Mouse (Mus musculus): ENCODE data around the gene Slit1. TPM values are rescaled to one million over a fixed set of nuclear protein-coding genes. Genes with fewer than 3 reads are reported as not detected.

Slit1 gene
- polyA plus RNA-seq, 1 experiment from 2014 or later = 0.14 TPM

GRCm38 (mm10) chr19:41685453-41686086 is 57.9 kb downstream of the Slit1 start:
- no peak for ATAC-seq (ENCODE audit: low read depth)
- H3K27ac ChIP-seq (ENCODE audit: low read length) = no peak overlapping the region
- no peaks in the 10 kb centered on the region for H3K27me3 ChIP-seq (ENCODE audit: control insufficient read depth, insufficient read depth, low read depth, low read length)
- no peaks in the 10 kb centered on the region for H3K4me1 ChIP-seq (replicated peaks; ENCODE audit: control insufficient read depth, insufficient read depth, low read length)
- no peaks in the 10 kb centered on the region for H3K9me3 ChIP-seq (ENCODE audit: control insufficient read depth, low read length)
- H3K4me2 ChIP-seq (ENCODE audit: low read depth, low read length) = no peak overlapping the region
- 67% methylated on average over 13 of the region's 13 CpGs for WGBS
- H3K9ac ChIP-seq (ENCODE audit: low read length) = no peak overlapping the region
- H3K36me3 ChIP-seq (ENCODE audit: control insufficient read depth, insufficient read depth, low read length) = no peaks in the 10 kb centered on the region
- no peak overlapping the region for H3K4me3 ChIP-seq (ENCODE audit: low read length)

GRCm38 (mm10) chr19:41684874-41685273 is 58.6 kb downstream of the Slit1 start:
- Histone ChIP-seq H3K9ac (ENCODE audit: low read length) (no peak overlapping the region), H3K4me2 (ENCODE audit: low read depth, low read length) (no peak overlapping the region), H3K36me3 (ENCODE audit: control insufficient read depth, insufficient read depth, low read length) (no peaks in the 10 kb centered on the region), H3K9me3 (ENCODE audit: control insufficient read depth, low read length) (0 out of 2 replicates have a peak, but pooled peaks cover 2% of the 10 kb centered on the region), H3K4me1 (replicated peaks; ENCODE audit: control insufficient read depth, insufficient read depth, low read length) (no peaks in the 10 kb centered on the region), H3K4me3 (ENCODE audit: low read length) (no peak overlapping the region), H3K27ac (ENCODE audit: low read length) (no peak overlapping the region), H3K27me3 (ENCODE audit: control insufficient read depth, insufficient read depth, low read depth, low read length) (no peaks in the 10 kb centered on the region)
- no peak for ATAC-seq (ENCODE audit: low read depth)
- 58% methylated on average over 1 of the region's 1 CpGs for WGBS

- no peak for ATAC-seq (ENCODE audit: low read depth)
- WGBS = 73% methylated on average over 1 of the region's 1 CpGs
- Histone ChIP-seq H3K4me1 (replicated peaks; ENCODE audit: control insufficient read depth, insufficient read depth, low read length) (no peaks in the 10 kb centered on the region), H3K9ac (ENCODE audit: low read length) (no peak overlapping the region), H3K9me3 (ENCODE audit: control insufficient read depth, low read length) (0 out of 2 replicates have a peak, but pooled peaks cover 2% of the 10 kb centered on the region), H3K36me3 (ENCODE audit: control insufficient read depth, insufficient read depth, low read length) (no peaks in the 10 kb centered on the region), H3K4me3 (ENCODE audit: low read length) (no peak overlapping the region), H3K4me2 (ENCODE audit: low read depth, low read length) (no peak overlapping the region), H3K27ac (ENCODE audit: low read length) (no peak overlapping the region), H3K27me3 (ENCODE audit: control insufficient read depth, insufficient read depth, low read depth, low read length) (no peaks in the 10 kb centered on the region)
These were observed 59.5 kb downstream of the Slit1 start for GRCm38 (mm10) chr19:41683951-41684350.

- Histone ChIP-seq H3K9ac (ENCODE audit: low read length) (no peak overlapping the region), H3K4me1 (replicated peaks; ENCODE audit: control insufficient read depth, insufficient read depth, low read length) (no peaks in the 10 kb centered on the region), H3K9me3 (ENCODE audit: control insufficient read depth, low read length) (0 out of 2 replicates have a peak, but pooled peaks cover 2% of the 10 kb centered on the region), H3K36me3 (ENCODE audit: control insufficient read depth, insufficient read depth, low read length) (no peaks in the 10 kb centered on the region), H3K27me3 (ENCODE audit: control insufficient read depth, insufficient read depth, low read depth, low read length) (no peaks in the 10 kb centered on the region), H3K27ac (ENCODE audit: low read length) (no peak overlapping the region), H3K4me3 (ENCODE audit: low read length) (no peak overlapping the region), H3K4me2 (ENCODE audit: low read depth, low read length) (no peak overlapping the region)
- WGBS = 80% methylated on average over 1 of the region's 1 CpGs
- ATAC-seq (ENCODE audit: low read depth) = no peak
These were observed 63.2 kb downstream of the Slit1 start for GRCm38 (mm10) chr19:41680267-41680666.

GRCm38 (mm10) chr19:41679028-41679427 is 64.4 kb downstream of the Slit1 start:
- H3K9ac ChIP-seq (ENCODE audit: low read length) = no peak overlapping the region
- no peak for ATAC-seq (ENCODE audit: low read depth)
- WGBS = 20% methylated on average over 15 of the region's 15 CpGs
- no peak overlapping the region for H3K27ac ChIP-seq (ENCODE audit: low read length)
- H3K4me3 ChIP-seq (ENCODE audit: low read length) = no peak overlapping the region
- no peaks in the 10 kb centered on the region for H3K36me3 ChIP-seq (ENCODE audit: control insufficient read depth, insufficient read depth, low read length)
- H3K4me2 ChIP-seq (ENCODE audit: low read depth, low read length) = no peak overlapping the region
- no peaks in the 10 kb centered on the region for H3K27me3 ChIP-seq (ENCODE audit: control insufficient read depth, insufficient read depth, low read depth, low read length)
- 0 out of 2 replicates have a peak, but pooled peaks cover 2% of the 10 kb centered on the region for H3K9me3 ChIP-seq (ENCODE audit: control insufficient read depth, low read length)
- H3K4me1 ChIP-seq (replicated peaks; ENCODE audit: control insufficient read depth, insufficient read depth, low read length) = no peaks in the 10 kb centered on the region

- no peak for ATAC-seq (ENCODE audit: low read depth)
- Histone ChIP-seq H3K27ac (ENCODE audit: low read length) (no peak overlapping the region), H3K9me3 (ENCODE audit: control insufficient read depth, low read length) (0 out of 2 replicates have a peak, but pooled peaks cover 2% of the 10 kb centered on the region), H3K4me2 (ENCODE audit: low read depth, low read length) (no peak overlapping the region), H3K4me1 (replicated peaks; ENCODE audit: control insufficient read depth, insufficient read depth, low read length) (no peaks in the 10 kb centered on the region), H3K9ac (ENCODE audit: low read length) (no peak overlapping the region), H3K27me3 (ENCODE audit: control insufficient read depth, insufficient read depth, low read depth, low read length) (no peaks in the 10 kb centered on the region), H3K36me3 (ENCODE audit: control insufficient read depth, insufficient read depth, low read length) (no peaks in the 10 kb centered on the region), H3K4me3 (ENCODE audit: low read length) (no peak overlapping the region)
- 39% methylated on average over 4 of the region's 4 CpGs for WGBS
These were observed 65.9 kb downstream of the Slit1 start for GRCm38 (mm10) chr19:41677575-41677974.

- H3K27me3 ChIP-seq (ENCODE audit: control insufficient read depth, insufficient read depth, low read depth, low read length) = no peaks in the 10 kb centered on the region
- H3K4me1 ChIP-seq (replicated peaks; ENCODE audit: control insufficient read depth, insufficient read depth, low read length) = no peaks in the 10 kb centered on the region
- no peak overlapping the region for H3K27ac ChIP-seq (ENCODE audit: low read length)
- no peak overlapping the region for H3K4me2 ChIP-seq (ENCODE audit: low read depth, low read length)
- H3K9me3 ChIP-seq (ENCODE audit: control insufficient read depth, low read length) = 0 out of 2 replicates have a peak, but pooled peaks cover 2% of the 10 kb centered on the region
- 56% methylated on average over 8 of the region's 8 CpGs for WGBS
- ATAC-seq (ENCODE audit: low read depth) = no peak
- no peaks in the 10 kb centered on the region for H3K36me3 ChIP-seq (ENCODE audit: control insufficient read depth, insufficient read depth, low read length)
- H3K4me3 ChIP-seq (ENCODE audit: low read length) = no peak overlapping the region
- no peak overlapping the region for H3K9ac ChIP-seq (ENCODE audit: low read length)
These were observed 67.9 kb downstream of the Slit1 start for GRCm38 (mm10) chr19:41675583-41675982.

- no peak for ATAC-seq (ENCODE audit: low read depth)
- H3K4me1 ChIP-seq (replicated peaks; ENCODE audit: control insufficient read depth, insufficient read depth, low read length) = no peaks in the 10 kb centered on the region
- 59% methylated on average over 4 of the region's 4 CpGs for WGBS
These were observed 69.1 kb downstream of the Slit1 start for GRCm38 (mm10) chr19:41674366-41674765.

GRCm38 (mm10) chr19:41672836-41673235 is 70.6 kb downstream of the Slit1 start:
- 40% methylated on average over 4 of the region's 4 CpGs for WGBS
- Histone ChIP-seq H3K27me3 (ENCODE audit: control insufficient read depth, insufficient read depth, low read depth, low read length) (no peaks in the 10 kb centered on the region), H3K9ac (ENCODE audit: low read length) (no peak overlapping the region), H3K27ac (ENCODE audit: low read length) (no peak overlapping the region), H3K4me2 (ENCODE audit: low read depth, low read length) (no peak overlapping the region), H3K4me3 (ENCODE audit: low read length) (no peak overlapping the region), H3K36me3 (ENCODE audit: control insufficient read depth, insufficient read depth, low read length) (no peaks in the 10 kb centered on the region), H3K9me3 (ENCODE audit: control insufficient read depth, low read length) (no peaks in the 10 kb centered on the region), H3K4me1 (replicated peaks; ENCODE audit: control insufficient read depth, insufficient read depth, low read length) (no peaks in the 10 kb centered on the region)
- ATAC-seq (ENCODE audit: low read depth) = no peak

More at GRCm38 (mm10) chr19:41674366-41674765, 69.1 kb downstream of the Slit1 start:
- H3K9me3 ChIP-seq (ENCODE audit: control insufficient read depth, low read length) = no peaks in the 10 kb centered on the region
- no peaks in the 10 kb centered on the region for H3K27me3 ChIP-seq (ENCODE audit: control insufficient read depth, insufficient read depth, low read depth, low read length)
- H3K9ac ChIP-seq (ENCODE audit: low read length) = no peak overlapping the region
- no peak overlapping the region for H3K4me3 ChIP-seq (ENCODE audit: low read length)
- H3K27ac ChIP-seq (ENCODE audit: low read length) = no peak overlapping the region
- no peak overlapping the region for H3K4me2 ChIP-seq (ENCODE audit: low read depth, low read length)
- H3K36me3 ChIP-seq (ENCODE audit: control insufficient read depth, insufficient read depth, low read length) = no peaks in the 10 kb centered on the region

Data from lung, embryonic 16.5 days (tissue).